Mouse (Mus musculus) intestine, embryonic 14.5 days (tissue): ENCODE measurements around the gene Dhrs2. TPM values are rescaled to one million over a fixed set of nuclear protein-coding genes. Genes with fewer than 3 reads are reported as not detected.

Experiments used
- ATAC-seq: fragments of 200-750 bp; cut with Nextera tagmentation; replicated peaks from 2 replicates; pipeline ENCODE4 v1.8.0; 2017; ENCODE audit warnings: low read depth, moderate number of reproducible peaks, moderate TSS enrichment, moderate library complexity; ENCODE audit not compliant: low FRiP score, low TSS enrichment
- DNase-seq: peaks from one replicate; pipeline ENCODE4 v3.0.0-alpha.2; 2018; ENCODE audit warnings: low spot score
- H3K27ac ChIP-seq: fragments of 300-500 bp; sonication (generic); 2 replicates; pipeline ENCODE4 v1.5.1; 2014; ENCODE audit warnings: low read depth, mild to moderate bottlenecking, control low read depth
- H3K27me3 ChIP-seq: fragments of 300-500 bp; sonication (generic); replicated peaks from 2 replicates; pipeline ENCODE4 v1.6.1; 2014; ENCODE audit warnings: low read length, control low read depth; ENCODE audit not compliant: control insufficient read depth, insufficient read depth
- H3K36me3 ChIP-seq: fragments of 300-500 bp; sonication (generic); 2 replicates; pipeline ENCODE4 v1.6.1; 2014; ENCODE audit warnings: low read length, control low read depth; ENCODE audit not compliant: control insufficient read depth, insufficient read depth
- H3K4me1 ChIP-seq: fragments of 300-500 bp; sonication (generic); replicated peaks from 2 replicates; pipeline ENCODE4 v1.6.1; 2014; ENCODE audit warnings: low read length, control low read depth, mixed read lengths; ENCODE audit not compliant: control insufficient read depth, insufficient read depth
- H3K4me2 ChIP-seq: fragments of 300-500 bp; sonication (generic); 2 replicates; pipeline ENCODE4 v1.6.1; 2014; ENCODE audit warnings: low read length
- H3K4me3 ChIP-seq: fragments of 300-500 bp; sonication (generic); 2 replicates; pipeline ENCODE4 v1.5.1; 2014; ENCODE audit warnings: low read depth, low read length, control low read depth, mixed read lengths
- H3K9ac ChIP-seq: fragments of 300-500 bp; sonication (generic); 2 replicates; pipeline ENCODE4 v1.6.1; 2014; ENCODE audit warnings: mild to moderate bottlenecking, low read length
- H3K9me3 ChIP-seq: fragments of 300-500 bp; sonication (generic); 2 replicates; pipeline ENCODE4 v1.6.1; 2016; ENCODE audit warnings: low read length, control low read depth; ENCODE audit not compliant: control insufficient read depth
- WGBS: fragments of 180-500 bp; shearing (Covaris S2); extraction: QIAGEN DNeasy Blood & Tissue Kit; methylation state at CpG from one replicate; pipeline ENCODE4 v1.1.7; 2014; 5-methylcytosine and 5-hydroxymethylcytosine counted together
- polyA plus RNA-seq: library from polyadenylated mRNA; unstranded; fragments of >200 nt; fragmentation: Nextera tagmentation; extraction: Ambion mirVana; gene quantifications from 2 replicates; pipeline ENCODE4 v1.2.1, GENCODE M21; 2014

Gene Dhrs2
- 0.23 TPM in 2 replicates for polyA plus RNA-seq

DNA sequence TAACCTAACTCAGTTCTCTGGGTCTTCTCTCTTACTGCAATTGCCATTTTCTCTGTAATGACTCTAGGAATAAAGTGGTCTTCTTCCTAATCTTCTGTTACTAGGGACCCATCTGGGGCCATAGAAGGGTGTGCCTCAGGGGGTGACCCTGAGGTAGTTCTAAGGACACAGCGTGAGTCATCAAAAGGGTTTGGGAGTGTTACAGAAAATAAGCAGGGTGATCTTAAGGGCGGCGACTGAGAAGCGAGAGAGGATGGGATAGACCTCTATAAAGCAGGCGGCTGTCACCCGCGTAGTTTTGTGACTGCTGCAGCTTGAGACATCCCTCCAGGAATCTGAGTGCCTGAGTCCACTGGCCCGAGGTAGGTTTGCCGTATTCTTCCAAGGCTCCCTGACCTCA is at the start of gene Dhrs2:
Gene Dhrs2, plus strand, starts transcription at position 301 of the 400 bp plus-strand sequence.
- Histone ChIP-seq H3K9ac (no peak within 1 kb of the TSS), H3K4me3 (no peak within 1 kb of the TSS), H3K4me1 (no peaks in the 10 kb centered on the region), H3K27me3 (no peaks in the 10 kb centered on the region), H3K9me3 (no peaks in the 10 kb centered on the region), H3K36me3 (no peaks in the 10 kb centered on the region), H3K4me2 (no peak within 1 kb of the TSS), H3K27ac (no peak within 1 kb of the TSS)
- no peak for DNase-seq
- WGBS = 65% methylated on average over 9 of the region's 9 CpGs
- no peak for ATAC-seq

DNA sequence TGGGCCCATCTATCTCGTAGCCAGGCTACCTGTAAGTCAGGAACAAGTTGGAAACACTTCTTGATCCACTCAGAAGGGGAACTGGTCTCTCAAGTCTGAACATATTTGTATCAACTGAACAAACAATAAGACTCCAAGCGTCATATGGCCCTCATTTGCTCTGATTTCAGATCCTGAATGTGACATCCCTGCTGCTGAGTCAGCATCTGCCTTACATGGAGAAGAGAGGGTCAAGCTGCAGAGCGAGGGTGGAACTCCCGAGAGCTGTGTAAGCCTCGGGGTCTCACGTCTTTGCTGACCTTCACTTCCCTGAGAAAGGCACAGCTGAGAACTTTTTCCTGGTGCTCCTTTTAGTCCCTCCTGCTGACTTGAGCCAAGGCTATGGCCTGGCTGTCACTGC is 47.6 kb upstream of the Dhrs2 start:
- H3K4me2 ChIP-seq = no peak overlapping the region
- no peak overlapping the region for H3K27ac ChIP-seq
- no peaks in the 10 kb centered on the region for H3K27me3 ChIP-seq
- WGBS = 67% methylated on average over 6 of the region's 6 CpGs
- no peak for ATAC-seq
- no peaks in the 10 kb centered on the region for H3K4me1 ChIP-seq
- H3K9me3 ChIP-seq = no peaks in the 10 kb centered on the region
- H3K36me3 ChIP-seq = no peaks in the 10 kb centered on the region
- no peak overlapping the region for H3K4me3 ChIP-seq
- H3K9ac ChIP-seq = no peak overlapping the region
- DNase-seq = no peak

DNA sequence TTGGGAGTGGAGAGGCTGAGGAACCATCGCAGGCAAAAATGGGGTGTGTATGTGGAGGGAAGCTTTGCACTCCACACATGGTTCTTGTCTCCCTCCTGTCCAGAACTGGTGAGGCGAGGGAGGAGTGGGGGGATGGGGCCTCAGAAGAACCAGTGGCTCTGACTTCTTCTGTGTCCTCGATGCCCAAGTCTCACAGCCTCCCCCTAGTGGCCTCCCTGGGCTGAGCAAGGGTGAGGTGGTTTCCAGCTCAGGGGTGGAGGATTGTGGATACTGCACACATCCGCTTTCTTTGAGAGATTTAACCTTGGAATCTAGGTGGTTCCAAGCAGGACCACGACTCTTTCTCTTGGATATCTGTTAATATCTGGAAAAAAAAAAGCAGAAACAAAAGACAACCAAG is 44.5 kb upstream of the Dhrs2 start:
- WGBS = 31% methylated on average over 5 of the region's 5 CpGs
- Histone ChIP-seq H3K9me3 (no peaks in the 10 kb centered on the region), H3K4me2 (no peak overlapping the region), H3K4me3 (no peak overlapping the region), H3K4me1 (no peaks in the 10 kb centered on the region), H3K27ac (no peak overlapping the region), H3K36me3 (no peaks in the 10 kb centered on the region), H3K27me3 (no peaks in the 10 kb centered on the region), H3K9ac (no peak overlapping the region)
- ATAC-seq = no peak
- peak; percentile 70 for DNase-seq

DNA sequence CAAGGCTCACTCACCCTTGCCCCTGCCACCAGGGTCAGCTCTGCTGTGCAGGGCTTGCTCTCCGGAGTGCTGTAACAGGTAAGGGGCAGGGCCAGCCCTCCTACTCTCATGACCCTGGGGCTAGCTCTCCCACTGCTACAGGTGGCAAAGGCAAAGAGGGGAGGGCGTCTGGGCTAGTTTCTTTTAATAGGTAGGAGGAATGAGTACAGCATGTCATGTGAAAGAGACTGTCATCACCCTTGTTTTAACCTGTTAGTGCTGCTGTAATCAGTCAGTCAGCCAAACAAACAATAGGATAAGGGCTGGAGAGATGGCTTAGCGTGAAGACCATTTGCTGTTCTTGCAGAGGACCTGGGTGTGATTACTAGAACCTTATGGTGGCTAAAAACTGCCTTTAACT is 40.9 kb upstream of the Dhrs2 start:
- DNase-seq = no peak
- ATAC-seq = no peak
- Histone ChIP-seq H3K36me3 (no peaks in the 10 kb centered on the region), H3K27ac (no peak overlapping the region), H3K4me3 (no peak overlapping the region), H3K27me3 (no peaks in the 10 kb centered on the region), H3K9me3 (no peaks in the 10 kb centered on the region), H3K9ac (no peak overlapping the region), H3K4me2 (no peak overlapping the region), H3K4me1 (no peaks in the 10 kb centered on the region)
- WGBS = 54% methylated on average over 3 of the region's 3 CpGs

DNA sequence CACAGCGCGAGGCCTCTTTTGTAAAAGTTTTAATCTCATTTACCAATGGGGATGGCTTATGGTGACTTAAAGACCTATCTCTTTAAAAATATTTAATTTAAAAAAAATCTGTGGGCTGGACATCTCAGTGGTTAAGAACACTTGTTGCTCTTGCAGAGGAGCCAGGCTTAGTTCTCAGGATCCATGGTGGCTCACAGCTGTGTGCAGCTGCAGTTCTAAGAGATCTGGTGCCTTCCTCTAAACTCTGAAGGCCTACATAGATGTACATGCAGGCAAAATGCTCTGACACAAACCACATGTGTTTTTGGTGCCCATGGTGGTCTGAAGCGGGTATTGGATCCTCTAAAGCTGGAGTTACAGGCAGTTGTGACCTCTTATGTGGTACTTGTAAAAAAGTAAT is 38.6 kb upstream of the Dhrs2 start:
- Histone ChIP-seq H3K27ac (no peak overlapping the region), H3K9ac (no peak overlapping the region), H3K4me3 (no peak overlapping the region), H3K27me3 (no peaks in the 10 kb centered on the region), H3K36me3 (no peaks in the 10 kb centered on the region), H3K4me2 (no peak overlapping the region), H3K4me1 (no peaks in the 10 kb centered on the region), H3K9me3 (no peaks in the 10 kb centered on the region)
- ATAC-seq = no peak
- no peak for DNase-seq
- WGBS = 93% methylated on average over 3 of the region's 3 CpGs

- Histone ChIP-seq H3K9me3 (no peaks in the 10 kb centered on the region), H3K27ac (no peak overlapping the region), H3K27me3 (no peaks in the 10 kb centered on the region), H3K36me3 (no peaks in the 10 kb centered on the region), H3K4me1 (peaks cover 11% of the 10 kb centered on the region; the same call in 1 of the 2 replicates), H3K4me3 (no peak overlapping the region), H3K9ac (no peak overlapping the region), H3K4me2 (no peak overlapping the region)
- DNase-seq (no peak), ATAC-seq (no peak)
- WGBS = 93% methylated on average over 3 of the region's 3 CpGs
These were observed 37.1 kb upstream of the Dhrs2 start for GRCm38 (mm10) chr14:55184640-55185145.

DNA sequence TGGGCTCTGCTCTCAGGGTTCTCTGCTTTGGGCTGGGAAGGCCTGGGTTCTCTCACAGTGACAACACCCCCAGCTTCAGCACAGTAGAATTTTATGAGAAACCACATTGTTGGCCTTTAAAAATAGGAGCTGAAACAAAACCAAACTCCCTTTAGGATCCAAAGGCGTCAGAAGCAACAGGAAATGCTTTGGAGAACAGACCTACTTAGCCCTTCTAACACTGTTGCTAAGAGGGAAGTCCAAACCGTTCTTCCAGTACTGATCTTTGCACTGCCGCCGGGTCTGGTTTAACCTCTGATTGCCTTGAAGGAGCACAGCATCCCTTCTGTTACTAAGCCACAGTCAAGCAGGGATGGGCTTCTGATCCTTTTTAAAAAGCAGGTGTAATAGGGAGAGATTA is 33.3 kb upstream of the Dhrs2 start:
- no peak overlapping the region for H3K4me2 ChIP-seq
- no peaks in the 10 kb centered on the region for H3K27me3 ChIP-seq
- no peaks in the 10 kb centered on the region for H3K9me3 ChIP-seq
- no peak overlapping the region for H3K27ac ChIP-seq
- WGBS = 31% methylated on average over 4 of the region's 4 CpGs
- H3K9ac ChIP-seq = no peak overlapping the region
- H3K4me3 ChIP-seq = no peak overlapping the region
- no peaks in the 10 kb centered on the region for H3K36me3 ChIP-seq
- H3K4me1 ChIP-seq = peaks cover 11% of the 10 kb centered on the region; the same call in 1 of the 2 replicates
- DNase-seq (no peak), ATAC-seq (no peak)

GRCm38 (mm10) chr14:55189351-55189769 is 32.4 kb upstream of the Dhrs2 start:
- Histone ChIP-seq H3K27me3 (no peaks in the 10 kb centered on the region), H3K27ac (no peak overlapping the region), H3K4me3 (no peak overlapping the region), H3K9ac (no peak overlapping the region), H3K4me1 (peaks cover 11% of the 10 kb centered on the region; the same call in 1 of the 2 replicates), H3K9me3 (no peaks in the 10 kb centered on the region), H3K36me3 (no peaks in the 10 kb centered on the region), H3K4me2 (no peak overlapping the region)
- DNase-seq (no peak), ATAC-seq (no peak)
- WGBS = 27% methylated on average over 9 of the region's 9 CpGs

DNA sequence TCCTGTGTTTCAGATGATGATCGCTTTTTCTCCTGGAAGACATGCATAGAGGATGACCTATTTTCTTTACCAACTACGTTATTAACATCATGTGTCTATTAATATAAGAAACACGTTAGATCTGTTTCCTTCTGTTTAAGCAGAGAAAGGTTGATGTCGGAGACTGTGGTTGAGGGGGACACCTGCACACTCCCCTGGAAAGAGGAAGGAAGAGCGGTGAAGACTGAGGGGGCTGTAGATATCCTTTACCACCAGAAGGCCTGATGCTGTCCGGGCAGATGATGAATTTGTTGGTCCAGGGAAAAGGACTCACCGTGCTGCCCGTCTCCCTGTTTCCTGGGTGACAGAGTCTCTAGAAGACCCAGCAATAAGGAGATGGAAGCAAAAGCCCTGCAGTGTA is 28.5 kb upstream of the Dhrs2 start:
- Histone ChIP-seq H3K4me3 (no peak overlapping the region), H3K27ac (no peak overlapping the region), H3K4me1 (peaks cover 11% of the 10 kb centered on the region; the same call in 1 of the 2 replicates), H3K4me2 (no peak overlapping the region), H3K9me3 (no peaks in the 10 kb centered on the region), H3K27me3 (no peaks in the 10 kb centered on the region), H3K36me3 (no peaks in the 10 kb centered on the region), H3K9ac (no peak overlapping the region)
- DNase-seq (no peak), ATAC-seq (no peak)
- WGBS = 82% methylated on average over 8 of the region's 8 CpGs
